Mouse (Mus musculus) myocyte (in vitro differentiated cells): Measurements from ENCODE around the gene Setd7. TPM values are rescaled to one million over a fixed set of nuclear protein-coding genes. Genes with fewer than 3 reads are reported as not detected.

ENCODE experiments used
- H3K27me3 ChIP-seq: one replicate; pipeline ENCODE4 v1.6.1; 2011; ENCODE audit not compliant: control insufficient read depth, insufficient read depth, insufficient read length
- H3K36me3 ChIP-seq: one replicate; pipeline ENCODE4 v1.6.1; 2011; ENCODE audit not compliant: control insufficient read depth, insufficient read depth
- H3K4me2 ChIP-seq: one replicate; pipeline ENCODE4 v1.6.1; 2011; ENCODE audit warnings: low read depth, control low read depth
- H3K4me3 ChIP-seq: one replicate; pipeline ENCODE4 v1.5.1; 2011; ENCODE audit warnings: mild to moderate bottlenecking, control low read depth, moderate library complexity
- H3K79me2 ChIP-seq: one replicate; pipeline ENCODE4 v1.6.1; 2011; ENCODE audit not compliant: control insufficient read depth, insufficient read depth
- H3ac ChIP-seq: one replicate; pipeline ENCODE4 v1.6.1; 2011; ENCODE audit not compliant: control insufficient read depth, insufficient read length
- CEBPB ChIP-seq: IDR thresholded peaks from 2 replicates; pipeline ENCODE4 v1.6.1; 2011; ENCODE audit warnings: mild to moderate bottlenecking, moderate library complexity; ENCODE audit not compliant: poor library complexity, insufficient read depth, severe bottlenecking
- E2F4 ChIP-seq: IDR thresholded peaks from one replicate; pipeline ENCODE4 v1.6.1; 2011; ENCODE audit warnings: mild to moderate bottlenecking, control low read depth, moderate library complexity; ENCODE audit not compliant: insufficient read depth
- MAX ChIP-seq: IDR thresholded peaks from one replicate; pipeline ENCODE4 v1.6.1; 2011; ENCODE audit warnings: low read depth, mild to moderate bottlenecking, control low read depth
- MYOD1 ChIP-seq, 3 experiments: IDR thresholded peaks; one replicate each; pipeline ENCODE4 v1.6.1; 2011; ENCODE audit warnings: control low read depth in 2 of 3, low read depth in 2 of 3, mild to moderate bottlenecking in 2 of 3, moderate library complexity in 1 of 3; ENCODE audit not compliant: insufficient read length in 2 of 3, control insufficient read depth in 1 of 3
- MYOG ChIP-seq, 3 experiments: IDR thresholded peaks; one replicate each; pipeline ENCODE4 v1.6.1; 2011; ENCODE audit warnings: control low read depth in 2 of 3, low read depth in 2 of 3, mild to moderate bottlenecking in 2 of 3; ENCODE audit not compliant: insufficient read length in 2 of 3, control insufficient read depth in 1 of 3, insufficient read depth in 1 of 3
- POLR2A ChIP-seq: IDR thresholded peaks from one replicate; pipeline ENCODE4 v1.6.1; 2011; ENCODE audit warnings: low read depth, mild to moderate bottlenecking, control low read depth, moderate library complexity; ENCODE audit not compliant: insufficient read length
- POLR2AphosphoS2 ChIP-seq: IDR thresholded peaks from one replicate; pipeline ENCODE4 v1.6.1; 2011; ENCODE audit warnings: low read depth, control low read depth; ENCODE audit not compliant: insufficient read length
- REST ChIP-seq: IDR thresholded peaks from one replicate; pipeline ENCODE4 v1.6.1; 2011; ENCODE audit warnings: mild to moderate bottlenecking, control low read depth, moderate library complexity; ENCODE audit not compliant: insufficient read depth, insufficient read length
- SRF ChIP-seq: IDR thresholded peaks from one replicate; pipeline ENCODE4 v1.6.1; 2011; ENCODE audit warnings: low read depth; ENCODE audit not compliant: control insufficient read depth, insufficient read length
- TCF12 ChIP-seq: IDR thresholded peaks from one replicate; pipeline ENCODE4 v1.6.1; 2011; ENCODE audit warnings: mild to moderate bottlenecking, control low read depth; ENCODE audit not compliant: poor library complexity, insufficient read depth, severe bottlenecking
- TCF3 ChIP-seq: IDR thresholded peaks from one replicate; pipeline ENCODE4 v1.6.1; 2011; ENCODE audit warnings: low read depth, control low read depth; ENCODE audit not compliant: insufficient read length
- USF1 ChIP-seq: IDR thresholded peaks from one replicate; pipeline ENCODE4 v1.6.1; 2011; ENCODE audit warnings: low read depth, mild to moderate bottlenecking, control low read depth, moderate library complexity
- polyA plus RNA-seq: library from polyadenylated mRNA; unstranded; fragments of >200 nt; fragmentation: generic; extraction: Trizol; gene quantifications from one replicate; pipeline ENCODE4 v1.2.1, GENCODE M21; 2012; ENCODE audit warnings: missing spikeins

Setd7 gene
- polyA plus RNA-seq, 1 experiment = 11.8 TPM

DNA sequence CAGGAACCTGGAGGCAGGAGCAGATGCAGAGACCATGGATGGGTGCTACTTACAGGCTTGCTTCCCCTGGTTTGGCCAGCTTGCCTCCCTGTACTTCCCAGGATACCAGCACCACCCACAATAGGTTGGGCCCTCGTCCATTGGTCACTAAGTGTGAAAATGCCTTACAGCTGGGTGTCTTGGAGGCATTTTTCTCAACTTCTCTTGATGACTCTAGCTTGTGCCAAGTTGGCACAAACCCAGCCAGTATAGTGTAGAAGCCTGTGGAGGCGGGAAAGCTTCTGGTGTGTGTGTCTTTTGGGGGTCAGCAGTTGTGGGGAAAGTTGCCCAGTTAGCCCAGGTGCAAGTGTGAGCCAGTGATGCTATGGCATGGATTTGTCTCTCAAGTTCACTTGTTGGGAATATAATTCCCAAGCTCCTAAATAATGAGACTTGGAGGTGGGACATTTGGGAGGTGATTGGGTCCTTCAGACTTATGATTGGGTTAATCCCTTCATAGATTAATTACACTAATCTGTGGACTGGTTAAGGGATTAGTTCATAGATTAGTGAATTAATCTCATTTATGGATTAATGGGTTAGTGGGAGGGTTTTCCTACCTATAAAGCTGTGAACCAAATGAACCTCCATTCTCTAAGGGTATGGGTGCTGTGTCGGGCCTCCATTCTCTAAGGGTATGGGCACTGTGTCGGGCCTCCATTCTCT is 74.0 kb downstream of the Setd7 start:
- no peak overlapping the region for H3K4me2 ChIP-seq
- TF ChIP-seq TCF12 (no peak), MAX (no peak)
- H3K4me3 ChIP-seq = no peak overlapping the region
- H3K36me3 ChIP-seq = no peaks in the 10 kb centered on the region
- no peaks in the 10 kb centered on the region for H3K27me3 ChIP-seq
- H3K79me2 ChIP-seq = peaks cover 48% of the 10 kb centered on the region
- H3ac ChIP-seq = no peak overlapping the region

GRCm38 (mm10) chr3:51485347-51485746 is 75.3 kb downstream of the Setd7 start:
- no peaks in the 10 kb centered on the region for H3K27me3 ChIP-seq
- TF ChIP-seq SRF (no peak), POLR2AphosphoS2 (no peak), CEBPB (peak; percentile 64), USF1 (no peak)
- H3K36me3 ChIP-seq = no peaks in the 10 kb centered on the region
- peak overlapping the region; percentile 86 for H3K4me2 ChIP-seq
- peak overlapping the region; percentile 79 for H3K4me3 ChIP-seq
- peaks cover 46% of the 10 kb centered on the region for H3K79me2 ChIP-seq
- no peak overlapping the region for H3ac ChIP-seq

- Histone ChIP-seq H3K36me3 (no peaks in the 10 kb centered on the region), H3K4me2 (peak overlapping the region; percentile 86), H3K27me3 (no peaks in the 10 kb centered on the region), H3ac (peak overlapping the region; percentile 49), H3K4me3 (peak overlapping the region; percentile 79), H3K79me2 (peaks cover 41% of the 10 kb centered on the region)
- TF ChIP-seq TCF3 = no peak
- no peak for TF ChIP-seq USF1
- TF ChIP-seq POLR2A = no peak
- TF ChIP-seq POLR2AphosphoS2 = no peak
- TF ChIP-seq SRF = no peak
- TF ChIP-seq REST = no peak
- TF ChIP-seq E2F4 = no peak
- no peak for TF ChIP-seq CEBPB
- TF ChIP-seq TCF12 = no peak
- no peak for TF ChIP-seq MYOG (IDR thresholded peaks at IDR 0.05; ENCODE audit: control insufficient read depth in 1 of 3, insufficient read depth in 1 of 3, insufficient read length in 2 of 3, low read depth in 2 of 3)
- TF ChIP-seq MAX = no peak
- TF ChIP-seq MYOD1 (IDR thresholded peaks at IDR 0.05; ENCODE audit: control insufficient read depth in 1 of 3, insufficient read length in 2 of 3, low read depth in 2 of 3) = no peak
These were observed 76.3 kb downstream of the Setd7 start for GRCm38 (mm10) chr3:51484370-51484769.

DNA sequence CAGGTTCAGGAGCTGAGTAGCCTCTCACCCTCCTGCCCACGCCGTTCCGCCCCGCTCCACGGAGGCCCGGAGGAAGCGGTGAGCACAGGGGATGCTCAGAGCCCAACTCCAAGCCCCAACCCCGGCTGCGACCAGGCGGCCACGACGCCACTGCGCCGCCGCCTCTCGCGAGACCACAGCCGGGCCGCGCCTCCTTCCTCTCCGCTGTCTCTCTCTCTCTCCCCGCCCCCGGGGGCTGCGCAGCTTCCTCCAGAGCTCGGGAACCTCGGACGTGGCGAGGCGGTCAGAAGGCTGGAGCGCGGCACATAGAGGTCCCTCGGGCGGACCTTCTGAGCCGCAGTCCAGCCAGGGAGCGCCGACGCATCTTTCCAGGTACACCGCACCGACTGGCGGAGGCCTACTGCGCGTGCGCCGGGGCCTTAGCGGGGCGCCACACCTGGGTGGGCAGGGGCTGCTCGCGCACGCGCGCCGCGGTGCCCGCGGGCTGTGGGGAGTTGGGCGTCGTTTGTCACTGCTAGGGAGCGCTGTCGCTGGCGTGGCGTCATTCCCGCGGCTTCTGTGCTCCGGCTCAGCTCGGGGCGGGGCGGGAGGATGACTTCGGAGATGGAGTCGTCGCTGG is 76.8 kb downstream of the Setd7 start, which contains the start of gene Rab33b:
Rab33b (plus strand) TSS at position 180 of the 619 bp plus-strand sequence.
- peak within 1 kb of the TSS; percentile 49 for H3ac ChIP-seq
- no peaks in the 10 kb centered on the region for H3K36me3 ChIP-seq
- peak within 1 kb of the TSS; percentile 88 for H3K4me2 ChIP-seq
- peak within 1 kb of the TSS; percentile 79 for H3K4me3 ChIP-seq
- no peaks in the 10 kb centered on the region for H3K27me3 ChIP-seq
- peaks cover 37% of the 10 kb centered on the region for H3K79me2 ChIP-seq
- TF ChIP-seq MYOG (IDR thresholded peaks at IDR 0.05; ENCODE audit: control insufficient read depth in 1 of 3, insufficient read depth in 1 of 3, insufficient read length in 2 of 3, low read depth in 2 of 3) = peak in 2 of 3 experiments; percentile 33 to 51
- peak; percentile 95 for TF ChIP-seq POLR2AphosphoS2
- TF ChIP-seq USF1 = no peak
- TF ChIP-seq TCF3 = no peak
- peak in 2 of 3 experiments; percentile 6 to 29 for TF ChIP-seq MYOD1 (IDR thresholded peaks at IDR 0.05; ENCODE audit: control insufficient read depth in 1 of 3, insufficient read length in 2 of 3, low read depth in 2 of 3)
- TF ChIP-seq POLR2A = peak; percentile 86
- no peak for TF ChIP-seq CEBPB
- TF ChIP-seq MAX = no peak
- no peak for TF ChIP-seq REST
- no peak for TF ChIP-seq E2F4

GRCm38 (mm10) chr3:51482781-51483180 is 77.9 kb downstream of the Setd7 start:
- TF ChIP-seq POLR2AphosphoS2 (no peak), TCF12 (no peak), USF1 (no peak)
- Histone ChIP-seq H3K4me3 (peak overlapping the region; percentile 79), H3K27me3 (no peaks in the 10 kb centered on the region), H3K36me3 (no peaks in the 10 kb centered on the region), H3K4me2 (peak overlapping the region; percentile 88), H3K79me2 (peaks cover 28% of the 10 kb centered on the region), H3ac (peak overlapping the region; percentile 49)
